Mouse (Mus musculus) spleen, postnatal 10 days (tissue): ENCODE results near the gene Rasal1.

Experiments
- DNase-seq, 2 experiments: peaks; one replicate each; pipeline ENCODE4 v3.0.0; 2021 to 2022; ENCODE audit warnings: low spot score in 2 of 2

Gene Rasal1

DNA sequence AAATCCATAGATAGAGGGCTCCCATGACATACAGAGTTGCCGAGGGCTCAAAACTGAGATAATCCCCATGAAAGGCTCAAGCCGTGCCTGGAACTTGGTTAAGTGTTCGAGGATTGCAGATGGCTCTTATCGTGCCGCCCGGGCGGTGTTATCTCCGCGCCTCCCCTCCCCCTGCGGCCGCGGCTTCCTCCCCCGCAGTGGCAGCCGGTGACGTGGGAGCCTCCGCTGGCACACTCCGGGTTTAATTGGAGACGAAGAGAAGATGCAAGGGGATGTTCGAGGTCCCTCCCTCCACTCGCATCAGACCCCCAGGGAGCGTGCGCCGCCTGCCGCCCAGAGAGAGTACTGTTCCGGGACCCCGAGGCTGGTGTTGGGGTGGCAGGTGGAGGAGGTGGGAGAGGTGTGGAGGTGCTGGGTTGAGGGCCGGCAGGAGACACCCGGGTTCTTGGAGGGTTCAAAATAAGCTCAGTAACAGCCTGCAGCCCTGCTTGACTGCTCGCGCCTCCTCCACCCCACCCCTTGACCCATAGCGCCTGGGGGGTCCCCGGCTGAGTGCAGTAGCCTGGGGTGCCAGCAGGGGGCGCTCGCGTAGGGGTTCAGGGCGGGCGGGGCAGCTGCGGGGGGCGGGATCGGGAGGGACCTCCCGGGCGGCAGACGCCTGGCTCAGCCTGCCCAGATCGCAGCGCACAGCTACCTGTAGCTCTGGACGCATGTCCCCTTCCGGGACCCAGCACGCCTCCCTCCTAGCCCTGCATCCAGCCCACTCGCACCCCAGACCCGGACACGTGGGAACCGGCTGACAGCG, at the start of gene Rasal1:
Gene Rasal1 (plus strand): TSS at position 244 of the 805 bp plus-strand sequence.
- DNase-seq, result peak; percentile 51 to 79

DNA sequence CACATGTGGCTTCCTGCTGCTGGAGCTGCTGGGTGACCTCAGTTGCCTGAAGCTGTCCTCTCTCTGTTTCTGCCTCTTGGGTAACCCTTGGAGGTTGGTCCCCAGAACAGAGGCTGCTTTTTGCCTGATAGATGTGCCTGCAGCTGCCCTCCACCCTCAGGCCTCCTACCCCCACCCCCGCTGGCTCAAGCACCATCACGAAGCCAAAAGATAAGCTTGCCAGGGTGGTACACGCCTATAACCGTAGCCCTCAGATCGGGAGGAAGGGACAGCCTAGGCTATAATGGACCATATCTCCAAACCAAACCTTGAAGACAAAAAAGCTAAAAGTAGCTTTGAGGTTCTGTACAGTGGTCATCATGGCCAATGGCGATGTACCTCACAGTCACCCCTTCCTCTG, 49.0 kb upstream of the Rasal1 start:
- DNase-seq, result no peak

DNA sequence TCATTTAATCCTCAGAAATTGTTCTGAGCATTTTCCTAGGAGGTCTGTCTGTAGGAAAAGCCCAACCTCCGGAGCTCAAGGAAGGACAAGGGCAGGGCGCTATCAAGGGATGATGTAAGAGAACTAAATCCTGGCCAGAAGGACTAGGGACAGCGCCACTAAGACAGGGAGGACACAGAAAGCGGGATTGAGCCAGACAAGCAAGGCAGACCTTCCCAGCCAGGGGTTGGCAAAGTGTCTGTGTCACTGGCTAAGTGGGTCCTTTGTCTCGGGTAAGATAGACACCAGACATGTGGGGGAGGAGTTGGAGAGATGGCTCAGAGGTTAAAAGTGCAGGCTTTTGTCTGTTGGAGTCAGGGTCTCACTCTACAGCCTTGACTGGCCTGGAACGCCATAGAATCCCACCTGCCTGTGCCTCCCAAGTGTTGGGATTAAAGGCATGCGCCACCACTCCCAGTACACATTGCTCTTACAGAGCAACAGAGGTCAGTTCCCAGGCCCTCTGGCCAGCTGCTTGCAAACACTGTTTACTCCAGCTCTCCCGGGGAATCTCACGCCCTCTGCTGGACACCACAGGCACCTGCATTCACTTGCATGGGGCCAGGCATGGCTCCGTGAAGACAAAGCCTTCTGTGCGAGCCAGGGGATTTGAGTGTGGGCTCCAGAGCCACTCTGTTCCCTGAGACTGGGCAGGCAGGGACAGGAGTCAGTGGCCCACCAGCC, 47.5 kb upstream of the Rasal1 start:
- DNase-seq, result peak in 1 of 2 experiments; percentile 68

DNA sequence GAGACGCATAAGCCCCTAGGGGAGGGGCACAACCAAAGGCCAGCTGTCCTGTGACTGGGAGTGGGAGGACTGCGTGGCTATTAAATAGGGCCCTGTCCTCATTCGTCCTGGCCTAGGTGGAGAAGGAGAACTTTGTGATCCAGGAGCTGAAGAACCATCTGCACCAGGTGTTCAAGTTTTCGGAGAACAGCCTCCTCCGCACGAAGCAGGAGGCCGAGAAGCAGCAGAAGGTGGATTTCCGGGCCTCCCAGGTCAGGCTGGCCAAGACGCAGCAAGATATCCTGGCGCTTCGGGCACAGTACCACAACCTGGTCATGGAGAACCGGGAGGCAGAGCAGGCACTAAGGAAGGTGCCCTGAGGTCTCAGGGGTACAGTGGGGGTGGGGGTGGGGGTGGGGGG, 46.4 kb upstream of the Rasal1 start:
- no peak for DNase-seq

DNA sequence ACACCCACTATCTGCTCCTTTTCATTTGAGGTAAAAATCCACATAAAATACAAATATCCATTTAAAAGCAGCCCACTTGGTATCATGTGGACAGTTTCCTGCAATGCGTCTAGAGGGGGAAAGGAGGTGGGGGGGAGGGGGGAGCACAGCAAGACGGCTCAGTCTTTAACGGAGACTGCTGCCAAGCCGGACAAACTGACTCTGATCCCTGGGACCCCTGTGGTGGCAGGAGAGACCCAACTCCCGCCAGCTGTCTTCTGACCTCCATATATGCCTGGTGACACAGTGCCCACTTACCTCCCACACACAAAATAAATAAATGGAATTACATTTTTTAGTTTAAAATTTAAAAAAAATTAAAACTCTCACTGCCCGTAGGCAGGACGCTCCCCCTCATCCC, 45.1 kb upstream of the Rasal1 start:
- no peak for DNase-seq

DNA sequence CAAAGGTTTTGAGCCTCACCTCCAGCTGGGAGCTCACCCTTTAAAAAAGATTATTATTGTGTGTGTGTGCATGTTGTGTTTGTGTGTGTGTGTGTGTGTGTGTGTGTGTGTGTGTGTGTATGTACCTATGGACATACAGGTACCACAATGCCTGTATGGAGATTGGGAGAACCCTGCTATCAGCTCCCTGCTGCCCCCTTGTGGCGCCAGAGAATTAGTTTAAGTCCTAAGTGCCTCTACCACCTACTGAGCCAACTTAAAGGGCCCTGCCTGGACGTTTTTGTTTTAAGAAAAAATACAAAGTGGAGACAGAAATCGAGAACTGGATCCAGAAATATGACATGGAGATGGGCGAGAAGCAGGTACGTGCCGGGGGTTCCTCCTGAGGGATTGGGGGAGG, 43.8 kb upstream of the Rasal1 start:
- DNase-seq, result peak; percentile 86 to 95

DNA sequence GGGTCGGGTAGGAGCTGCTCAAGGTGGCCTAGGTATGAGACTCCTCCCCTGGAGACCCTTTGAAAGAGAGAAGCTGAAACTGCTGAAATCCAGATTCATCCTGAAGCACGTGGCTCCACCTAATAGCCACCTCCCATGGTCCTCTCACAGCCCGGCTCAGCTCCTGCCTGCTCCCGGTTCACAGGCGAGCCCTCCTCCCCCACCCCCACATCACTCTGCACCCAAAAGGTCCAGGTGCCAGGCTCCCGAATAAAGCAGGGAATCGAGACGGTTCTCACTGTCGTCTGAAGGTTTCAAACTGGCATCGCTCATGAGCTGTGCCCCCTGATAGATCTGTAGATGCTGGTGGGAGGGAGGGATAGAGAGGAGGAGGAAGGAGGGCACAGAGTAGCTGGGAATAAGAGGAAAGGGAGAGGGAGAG, 43.4 kb upstream of the Rasal1 start:
- no peak for DNase-seq

DNA sequence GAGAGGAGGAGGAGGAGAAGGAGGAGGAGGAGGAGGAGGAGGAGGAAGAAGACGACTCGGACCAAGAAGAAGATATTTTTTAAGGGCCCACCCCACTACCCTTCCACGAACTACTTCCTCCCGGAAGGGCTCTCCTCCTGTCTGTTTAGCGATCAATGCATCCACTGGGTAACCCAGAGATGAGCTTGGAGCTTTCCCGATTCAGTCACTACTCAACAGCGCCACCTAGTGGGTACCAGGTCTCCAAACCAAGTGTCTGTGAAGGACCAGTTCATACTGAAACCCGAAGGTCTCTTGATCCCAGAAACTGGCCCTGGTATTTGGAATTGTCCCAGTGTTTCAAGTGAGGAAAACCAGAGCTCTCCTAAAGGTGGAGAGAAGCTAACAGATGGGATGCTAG, 42.9 kb upstream of the Rasal1 start:
- DNase-seq, result peak; percentile 86 to 94

DNA sequence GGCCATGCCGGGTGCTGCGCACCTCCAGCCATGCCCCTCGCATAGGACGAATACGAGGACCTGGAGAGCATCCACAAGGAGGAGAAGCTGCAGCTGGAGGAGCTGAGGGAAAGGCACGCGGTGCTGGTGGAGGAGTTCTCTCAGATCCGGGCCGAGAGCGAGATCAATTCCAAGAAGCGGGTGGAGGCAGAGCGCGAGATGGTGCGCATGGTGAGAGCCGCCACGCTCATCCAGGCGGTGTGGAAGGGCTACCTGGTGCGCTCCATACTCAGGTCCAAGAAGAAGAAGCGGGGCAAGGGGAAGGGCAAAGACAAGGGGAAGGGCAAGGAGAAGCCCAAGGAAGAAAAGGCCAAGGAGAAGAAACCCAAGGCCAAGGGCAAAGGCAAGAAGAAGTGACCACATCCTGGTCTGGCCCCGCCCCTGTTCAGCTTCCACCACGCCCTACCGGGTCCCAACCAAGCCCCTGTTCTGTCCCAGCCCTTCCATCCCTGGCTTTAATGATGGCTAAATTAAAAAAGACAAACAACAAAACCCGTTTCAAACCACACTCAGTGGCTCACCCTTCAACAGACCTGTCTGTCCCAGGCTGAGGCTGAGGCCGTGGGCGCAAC, 41.9 kb upstream of the Rasal1 start:
- no peak for DNase-seq

DNA sequence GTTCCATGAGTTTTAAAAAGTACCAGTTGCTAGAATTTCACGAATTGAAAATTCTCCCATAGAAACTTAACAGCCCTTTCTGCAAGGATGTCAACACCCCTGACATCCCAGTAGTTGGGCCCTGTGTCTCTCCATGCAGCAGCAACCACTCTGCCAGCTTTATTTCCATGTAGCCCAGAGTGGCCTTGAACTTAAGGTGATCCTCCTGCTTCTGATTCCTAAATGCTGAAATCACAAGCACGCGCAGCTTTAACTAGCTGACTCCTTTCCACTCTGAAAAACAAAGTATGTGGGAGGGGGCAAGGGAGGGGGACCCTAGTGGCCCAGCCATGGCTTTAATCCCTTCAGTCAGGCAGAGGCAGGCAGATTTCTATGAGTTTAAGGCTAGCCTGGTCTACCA, 41.3 kb upstream of the Rasal1 start:
- DNase-seq, result no peak

DNA sequence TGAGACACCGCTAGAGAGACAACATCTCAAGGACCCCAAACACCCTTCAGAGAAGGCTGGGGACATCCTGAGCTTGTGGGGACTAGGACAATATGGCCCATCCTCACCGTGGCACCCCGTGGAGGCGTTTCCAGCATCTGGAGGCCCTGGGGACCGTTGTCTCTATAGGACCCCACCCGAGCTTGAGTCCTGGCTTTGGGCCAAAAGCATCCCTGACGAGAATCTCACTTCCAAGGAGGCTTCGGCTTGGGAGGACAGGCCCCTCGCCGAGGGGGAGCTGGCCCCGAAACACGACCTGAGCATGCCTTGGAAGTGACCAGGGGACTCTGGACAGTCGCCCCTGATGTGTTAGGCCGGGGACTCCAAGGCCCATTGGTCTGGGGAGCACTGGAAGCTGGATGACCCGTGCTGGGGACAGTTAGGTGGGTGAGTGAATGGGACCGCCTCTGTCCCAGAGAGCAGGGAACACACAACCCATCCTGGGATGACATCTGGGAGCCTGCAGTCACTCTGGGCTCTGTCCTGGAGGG, 39.3 kb upstream of the Rasal1 start:
- no peak for DNase-seq

DNA sequence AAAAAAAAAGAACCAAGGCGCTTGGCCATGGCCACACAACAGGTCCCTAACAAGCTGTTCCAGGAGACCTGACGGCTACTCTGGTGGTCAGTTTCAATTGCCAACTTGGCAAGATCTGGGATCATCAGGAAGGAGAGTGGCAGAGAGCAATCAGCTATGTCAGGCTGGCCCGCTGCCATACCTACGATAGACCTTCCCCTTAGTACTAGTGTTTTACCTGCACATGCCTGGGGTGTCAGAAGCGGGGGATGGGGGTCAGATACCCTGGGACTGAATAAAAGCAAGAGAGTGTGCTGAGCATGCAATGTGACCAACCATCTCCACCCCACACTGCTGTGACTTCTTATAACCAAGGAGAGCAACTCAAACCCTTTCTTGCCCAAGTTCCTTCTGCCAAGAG, 37.7 kb upstream of the Rasal1 start:
- DNase-seq, result no peak

DNA sequence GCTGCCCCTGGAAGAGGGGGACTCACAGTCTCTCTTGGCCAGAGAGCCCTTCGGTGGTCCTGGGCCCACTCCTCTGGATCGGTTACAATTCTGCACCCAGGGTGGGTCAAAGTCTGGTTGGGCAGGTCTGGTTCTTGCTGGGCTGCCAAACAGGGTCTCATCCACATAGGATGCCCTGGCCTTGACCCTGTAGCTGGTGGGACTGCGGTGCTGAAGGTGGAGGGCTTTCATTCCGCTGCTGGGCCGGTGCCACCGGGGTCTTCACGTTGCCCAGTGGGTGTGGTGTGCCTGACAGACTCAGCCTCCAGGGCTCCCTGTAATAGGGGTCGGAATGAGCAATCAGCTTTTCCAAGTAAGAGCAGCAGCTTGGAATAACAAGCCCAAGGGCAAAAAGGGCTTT, 37.2 kb upstream of the Rasal1 start:
- DNase-seq, result no peak

DNA sequence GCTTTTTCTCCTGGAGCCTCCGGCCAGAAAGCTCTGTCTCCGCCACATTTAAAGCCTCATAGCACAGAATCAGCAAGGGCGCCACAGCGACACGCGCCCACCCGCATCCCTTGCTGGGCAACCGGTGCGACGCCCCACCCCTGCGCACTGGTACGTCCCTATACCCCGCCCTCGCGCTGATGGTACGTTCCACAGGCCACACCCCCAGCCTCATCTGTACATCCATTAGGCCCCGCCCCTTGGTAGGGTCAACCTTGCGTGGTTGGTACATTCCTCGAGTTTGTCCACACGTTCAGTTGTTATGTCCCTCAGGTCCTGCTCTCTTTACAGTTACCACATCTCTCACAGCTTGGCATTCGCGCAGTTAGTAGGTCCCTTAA, 36.2 kb upstream of the Rasal1 start, which contains the start of the genes Rita1 and Ddx54:
Gene Rita1 (minus strand): TSS at position 148 of the 380 bp plus-strand sequence.
Gene Ddx54 (plus strand): TSS at position 298 of the 380 bp plus-strand sequence.
- peak; percentile 96 to 99 for DNase-seq

DNA sequence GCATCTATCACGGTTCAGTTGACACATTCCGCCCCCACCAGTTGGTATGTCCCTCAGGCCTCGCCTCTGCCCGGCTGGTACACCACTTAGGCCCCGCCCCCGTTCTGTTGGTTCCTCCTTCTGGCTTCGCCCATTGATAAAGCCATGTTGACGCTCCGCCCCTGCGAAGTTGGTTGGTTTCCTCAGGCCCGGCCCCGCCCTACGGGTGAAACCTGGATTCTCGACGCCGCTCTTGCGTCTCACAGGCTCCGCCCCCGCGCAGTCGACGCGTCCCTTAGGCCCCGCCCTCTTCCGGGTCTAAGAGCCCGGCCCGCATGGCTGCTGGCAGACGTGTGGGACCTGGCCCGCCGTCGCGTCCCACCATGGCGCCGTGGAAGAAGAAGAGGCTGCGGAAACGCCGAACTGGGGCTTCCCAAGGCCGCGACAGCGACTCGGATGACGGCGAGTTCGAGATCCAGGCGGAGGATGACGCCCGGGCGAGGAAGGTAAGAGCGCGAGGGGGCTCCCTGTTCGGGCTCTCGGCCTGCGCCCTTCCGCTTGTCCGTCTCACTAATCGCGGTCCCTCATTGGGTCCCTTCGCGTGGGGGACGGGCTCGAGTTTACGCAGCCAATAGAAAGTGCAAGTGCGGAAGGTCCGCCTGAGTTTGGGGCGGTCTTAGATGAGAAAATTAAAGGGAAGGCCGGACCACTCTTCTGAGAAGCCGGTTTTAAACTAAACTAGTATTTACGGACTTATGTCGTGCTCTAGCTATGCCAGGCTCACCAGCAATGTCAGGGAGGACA, 35.6 kb upstream of the Rasal1 start:
- DNase-seq, result peak; percentile 99 to 100

DNA sequence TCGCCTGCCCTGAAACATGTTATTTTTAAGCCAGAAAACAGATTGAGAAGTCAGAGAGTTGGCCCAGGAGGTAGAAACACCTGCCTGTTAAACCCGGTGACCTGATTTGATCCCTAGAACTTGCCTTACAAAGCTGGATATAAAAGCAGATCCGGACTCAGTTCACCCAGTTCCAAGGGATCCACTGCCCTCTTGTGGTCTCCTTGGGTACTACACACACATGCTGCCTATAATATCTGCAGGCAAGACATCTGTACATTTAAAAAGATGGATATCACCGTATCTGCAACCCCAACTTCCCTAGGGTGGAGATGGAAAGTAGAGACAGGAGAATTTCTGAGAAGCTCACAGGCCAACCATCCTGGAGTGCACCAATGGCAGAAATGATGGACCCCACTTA, 32.7 kb upstream of the Rasal1 start:
- DNase-seq, result peak in 1 of 2 experiments; percentile 72

DNA sequence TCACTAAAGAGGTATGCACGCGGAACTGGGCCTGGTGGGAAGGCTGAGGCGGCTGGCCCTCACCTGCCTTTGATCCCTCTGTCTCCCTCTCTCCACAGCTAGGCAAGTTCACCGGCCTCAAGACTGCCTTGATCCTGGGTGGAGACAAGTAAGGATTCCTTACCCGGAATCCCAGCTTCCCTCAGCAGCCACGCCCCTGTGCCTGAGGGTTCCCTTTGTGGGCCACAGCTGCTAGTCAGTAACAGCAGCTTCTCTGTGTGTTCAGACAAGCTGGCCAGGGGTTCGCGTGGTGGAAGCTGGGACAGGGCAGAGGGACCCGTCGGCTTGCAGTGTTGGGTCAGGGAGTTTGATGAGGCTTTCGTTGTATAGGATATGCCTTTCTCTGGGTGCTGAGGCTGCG, 29.8 kb upstream of the Rasal1 start:
- no peak for DNase-seq

DNA sequence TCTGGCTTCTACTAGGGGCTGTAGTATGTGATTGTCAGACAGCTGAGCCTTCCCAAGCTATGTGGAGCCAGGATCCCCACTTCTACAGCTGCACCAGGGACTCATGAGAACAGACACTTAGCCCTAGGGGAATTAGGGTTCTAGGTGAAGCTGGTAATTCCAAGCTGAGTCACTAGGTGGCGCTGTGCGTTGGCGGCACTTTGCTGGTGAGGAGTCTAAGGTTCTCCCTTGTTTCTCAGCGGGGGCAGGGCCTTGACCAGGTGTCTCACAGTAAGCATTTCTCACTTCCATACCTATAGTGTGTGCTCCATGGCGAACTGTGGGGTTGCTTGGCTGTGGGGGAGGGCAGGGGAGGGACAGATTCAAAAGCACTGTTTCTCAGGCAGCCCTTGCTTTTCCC, 29.4 kb upstream of the Rasal1 start:
- peak; percentile 80 to 90 for DNase-seq

DNA sequence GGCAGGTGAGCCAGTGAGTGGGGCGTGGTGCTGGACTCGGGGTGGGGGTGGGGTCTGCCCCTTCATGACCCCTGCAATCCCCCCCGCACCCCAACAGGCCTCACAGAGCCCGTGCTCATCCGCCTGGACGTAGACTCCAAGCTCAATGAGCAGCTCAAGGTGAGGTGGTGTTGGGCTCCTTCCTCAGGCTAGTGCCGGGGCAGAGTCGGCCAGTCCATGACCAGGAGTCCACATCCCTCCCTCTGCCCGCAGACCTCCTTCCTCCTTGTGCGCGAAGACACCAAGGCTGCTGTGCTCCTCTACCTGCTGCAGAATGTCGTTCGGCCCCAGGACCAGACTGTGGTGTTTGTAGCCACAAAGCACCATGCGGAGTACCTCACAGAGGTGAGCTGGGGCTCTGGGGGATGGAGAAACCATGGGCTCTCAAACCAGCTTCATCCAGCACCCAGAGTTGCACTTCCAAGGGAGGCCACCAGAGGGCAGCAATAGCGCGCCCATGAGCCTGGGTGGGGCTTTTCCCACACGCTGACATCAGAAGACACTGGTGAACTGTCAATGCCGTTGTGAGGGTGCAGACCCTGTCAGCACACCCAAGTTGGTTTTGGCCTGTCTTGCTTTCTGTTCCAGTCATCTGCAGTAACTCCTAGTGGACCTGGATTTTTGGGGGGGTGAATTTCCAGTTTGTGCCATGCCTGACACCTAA, 28.1 kb upstream of the Rasal1 start:
- DNase-seq, result peak; percentile 88 to 89

DNA sequence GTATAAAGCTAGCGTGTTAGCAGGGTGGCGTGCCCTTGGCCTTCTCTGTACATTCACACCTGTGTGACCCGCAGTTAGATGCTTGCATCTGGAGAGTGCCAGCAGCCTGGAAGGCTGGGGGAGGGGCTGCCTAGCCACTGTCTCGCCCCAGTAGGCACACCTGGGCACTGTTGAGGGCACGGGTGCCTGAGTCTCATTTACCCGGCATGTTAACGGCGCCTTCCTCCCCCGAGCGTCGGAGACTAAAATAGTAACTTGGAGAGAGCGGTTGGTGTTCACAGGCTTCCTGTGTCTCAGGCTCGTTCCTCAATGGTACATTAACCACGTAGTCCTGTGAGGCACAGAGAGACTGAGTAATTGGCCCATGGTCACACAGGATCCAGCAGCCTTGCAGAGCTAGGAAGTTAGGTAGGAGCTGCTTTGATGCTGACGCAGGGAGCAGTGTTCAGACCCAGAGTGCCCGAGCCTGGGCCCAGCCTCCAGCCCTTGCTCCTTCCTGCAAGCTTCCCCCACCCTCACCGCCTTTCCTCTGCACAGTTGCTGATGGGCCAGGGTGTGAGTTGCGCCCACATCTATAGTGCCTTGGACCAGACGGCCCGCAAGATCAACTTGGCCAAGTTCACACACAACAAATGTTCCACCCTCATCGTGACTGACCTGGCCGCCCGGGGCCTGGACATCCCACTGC, 27.4 kb upstream of the Rasal1 start:
- DNase-seq, result peak in 1 of 2 experiments; percentile 67
